Mouse (Mus musculus): ENCODE measurements around the gene Slain1. TPM values are rescaled to one million over a fixed set of nuclear protein-coding genes. Genes with fewer than 3 reads are reported as not detected.
"Not testable (repeated sequence)": the region's sequence is repeated elsewhere in the genome, so short reads cannot be mapped to it uniquely, and the experiment has no call there.

Slain1 gene
- polyA plus RNA-seq, 1 experiment from 2014 or later = 20.6 TPM

DNA sequence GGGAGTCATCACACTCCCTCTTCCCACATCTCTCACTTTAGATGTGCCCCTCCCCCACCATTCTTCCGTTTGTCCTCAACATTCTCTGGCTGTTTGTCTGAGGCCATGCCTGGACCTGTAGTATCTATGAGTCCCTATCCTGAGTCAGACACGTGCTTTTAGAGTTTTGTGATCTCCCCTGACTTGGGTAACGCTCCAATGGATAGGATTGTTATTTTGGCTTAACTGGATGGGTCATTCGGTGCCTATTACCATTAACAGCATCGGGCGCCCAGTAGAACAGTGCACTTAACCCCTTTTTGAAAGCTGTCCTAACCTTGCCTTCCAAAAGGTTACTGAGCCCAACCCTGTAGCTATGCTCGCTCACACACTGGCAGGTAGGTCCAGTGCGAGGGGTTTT lies 78.5 kb downstream of the Slain1 start:
- H3K27me3 ChIP-seq (replicated peaks; ENCODE audit: control insufficient read depth, insufficient read depth, low read length) = no peaks in the 10 kb centered on the region
- no peak overlapping the region for H3K4me2 ChIP-seq (ENCODE audit: low read length)
- H3K36me3 ChIP-seq (ENCODE audit: control insufficient read depth, insufficient read depth) = no peaks in the 10 kb centered on the region
- H3K4me3 ChIP-seq (replicated peaks; ENCODE audit: low read length) = no peak overlapping the region
- H3K9ac ChIP-seq (replicated peaks; ENCODE audit: low read depth, low read length) = no peak overlapping the region
- H3K9me3 ChIP-seq (ENCODE audit: control insufficient read depth, low read length) = no peaks in the 10 kb centered on the region
- peaks cover 7% of the 10 kb centered on the region; the same call in 1 of the 2 replicates for H3K4me1 ChIP-seq (replicated peaks; ENCODE audit: control insufficient read depth, insufficient read depth, low read length)
- no peak for ATAC-seq
- no peak overlapping the region for H3K27ac ChIP-seq (ENCODE audit: low read length)
- 91% methylated on average over 8 of the region's 8 CpGs for WGBS

GRCm38 (mm10) chr14:103728951-103729725 lies 79.1 kb downstream of the Slain1 start:
- Histone ChIP-seq H3K36me3 (ENCODE audit: control insufficient read depth, insufficient read depth) (no peaks in the 10 kb centered on the region), H3K9me3 (ENCODE audit: control insufficient read depth, low read length) (no peaks in the 10 kb centered on the region), H3K9ac (replicated peaks; ENCODE audit: low read depth, low read length) (no peak overlapping the region), H3K27ac (ENCODE audit: low read length) (no peak overlapping the region), H3K4me1 (replicated peaks; ENCODE audit: control insufficient read depth, insufficient read depth, low read length) (peaks cover 7% of the 10 kb centered on the region; the same call in 1 of the 2 replicates), H3K4me2 (ENCODE audit: low read length) (no peak overlapping the region), H3K27me3 (replicated peaks; ENCODE audit: control insufficient read depth, insufficient read depth, low read length) (no peaks in the 10 kb centered on the region), H3K4me3 (replicated peaks; ENCODE audit: low read length) (no peak overlapping the region)
- 81% methylated on average over 23 of the region's 23 CpGs for WGBS
- ATAC-seq = peak; percentile 24; the same call in 1 of the 2 replicates

GRCm38 (mm10) chr14:103729760-103730367 lies 79.8 kb downstream of the Slain1 start:
- Histone ChIP-seq H3K4me3 (replicated peaks; ENCODE audit: low read length) (no peak overlapping the region), H3K4me2 (ENCODE audit: low read length) (no peak overlapping the region), H3K4me1 (replicated peaks; ENCODE audit: control insufficient read depth, insufficient read depth, low read length) (peaks cover 7% of the 10 kb centered on the region; the same call in 1 of the 2 replicates), H3K27me3 (replicated peaks; ENCODE audit: control insufficient read depth, insufficient read depth, low read length) (no peaks in the 10 kb centered on the region), H3K36me3 (ENCODE audit: control insufficient read depth, insufficient read depth) (no peaks in the 10 kb centered on the region), H3K27ac (ENCODE audit: low read length) (no peak overlapping the region), H3K9ac (replicated peaks; ENCODE audit: low read depth, low read length) (no peak overlapping the region), H3K9me3 (ENCODE audit: control insufficient read depth, low read length) (no peaks in the 10 kb centered on the region)
- 28% methylated on average over 11 of the region's 11 CpGs for WGBS
- ATAC-seq = peak; percentile 80

- Histone ChIP-seq H3K4me2 (ENCODE audit: low read length) (no peak overlapping the region), H3K36me3 (ENCODE audit: control insufficient read depth, insufficient read depth) (no peaks in the 10 kb centered on the region), H3K27ac (ENCODE audit: low read length) (no peak overlapping the region), H3K4me1 (replicated peaks; ENCODE audit: control insufficient read depth, insufficient read depth, low read length) (peaks cover 7% of the 10 kb centered on the region; the same call in 1 of the 2 replicates), H3K9me3 (ENCODE audit: control insufficient read depth, low read length) (no peaks in the 10 kb centered on the region), H3K4me3 (replicated peaks; ENCODE audit: low read length) (no peak overlapping the region), H3K9ac (replicated peaks; ENCODE audit: low read depth, low read length) (no peak overlapping the region), H3K27me3 (replicated peaks; ENCODE audit: control insufficient read depth, insufficient read depth, low read length) (no peaks in the 10 kb centered on the region)
- ATAC-seq = no peak
- 65% methylated on average over 1 of the region's 1 CpGs for WGBS
These were observed 82.6 kb downstream of the Slain1 start for GRCm38 (mm10) chr14:103732626-103733025.

DNA sequence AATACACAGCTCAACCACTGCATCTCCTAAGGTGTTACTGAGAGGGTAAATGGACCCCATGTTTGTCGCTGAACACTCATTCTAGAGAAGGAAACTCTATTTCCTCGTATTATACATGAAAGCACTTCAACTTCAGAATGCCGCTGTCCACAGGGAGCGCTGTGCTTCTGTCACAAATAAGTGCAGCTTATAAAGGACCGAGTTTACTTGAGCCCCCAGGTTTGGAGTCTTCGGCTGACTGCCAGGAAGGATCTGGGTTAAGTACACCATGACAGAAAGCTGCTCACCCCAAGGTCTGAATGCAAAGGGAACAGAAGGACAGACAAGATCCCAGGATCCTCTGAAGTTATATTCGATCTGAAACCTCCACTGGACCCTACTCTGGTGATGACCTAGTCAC lies 91.2 kb downstream of the Slain1 start:
- Histone ChIP-seq H3K4me3 (replicated peaks; ENCODE audit: low read length) (no peak overlapping the region), H3K9me3 (ENCODE audit: control insufficient read depth, low read length) (no peaks in the 10 kb centered on the region), H3K9ac (replicated peaks; ENCODE audit: low read depth, low read length) (no peak overlapping the region), H3K36me3 (ENCODE audit: control insufficient read depth, insufficient read depth) (no peaks in the 10 kb centered on the region), H3K4me1 (replicated peaks; ENCODE audit: control insufficient read depth, insufficient read depth, low read length) (no peaks in the 10 kb centered on the region), H3K27me3 (replicated peaks; ENCODE audit: control insufficient read depth, insufficient read depth, low read length) (no peaks in the 10 kb centered on the region), H3K27ac (ENCODE audit: low read length) (no peak overlapping the region), H3K4me2 (ENCODE audit: low read length) (no peak overlapping the region)
- WGBS = 88% methylated on average over 7 of the region's 7 CpGs
- no peak for ATAC-seq

GRCm38 (mm10) chr14:103742150-103742549 lies 92.1 kb downstream of the Slain1 start:
- no peaks in the 10 kb centered on the region for H3K4me1 ChIP-seq (replicated peaks; ENCODE audit: control insufficient read depth, insufficient read depth, low read length)
- H3K9ac ChIP-seq (replicated peaks; ENCODE audit: low read depth, low read length) = no peak overlapping the region
- ATAC-seq = no peak
- no peak overlapping the region for H3K4me3 ChIP-seq (replicated peaks; ENCODE audit: low read length)
- no peaks in the 10 kb centered on the region for H3K9me3 ChIP-seq (ENCODE audit: control insufficient read depth, low read length)
- no peak overlapping the region for H3K27ac ChIP-seq (ENCODE audit: low read length)
- H3K4me2 ChIP-seq (ENCODE audit: low read length) = no peak overlapping the region
- no peaks in the 10 kb centered on the region for H3K36me3 ChIP-seq (ENCODE audit: control insufficient read depth, insufficient read depth)
- H3K27me3 ChIP-seq (replicated peaks; ENCODE audit: control insufficient read depth, insufficient read depth, low read length) = no peaks in the 10 kb centered on the region
- 84% methylated on average over 8 of the region's 8 CpGs for WGBS

DNA sequence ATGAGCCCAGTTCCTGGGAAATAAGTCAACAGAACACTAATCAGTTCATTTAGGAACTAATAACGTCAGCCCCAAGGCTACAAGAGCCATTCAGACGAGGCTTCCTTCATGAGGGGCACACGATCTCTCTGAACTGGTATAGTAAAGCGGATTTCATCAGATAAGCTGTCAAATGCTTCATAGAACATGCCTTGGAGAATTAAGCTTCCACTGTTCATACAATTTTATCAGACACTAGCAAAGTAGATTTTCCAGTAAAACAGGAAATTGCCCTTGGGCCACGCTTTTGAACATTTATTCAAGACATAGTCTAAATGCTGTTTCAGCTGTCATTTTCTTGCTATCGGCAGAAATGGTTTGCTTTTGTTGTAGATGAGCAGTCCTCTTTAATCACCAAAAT lies 97.3 kb downstream of the Slain1 start:
- Histone ChIP-seq H3K9me3 (ENCODE audit: control insufficient read depth, low read length) (no peaks in the 10 kb centered on the region), H3K27me3 (replicated peaks; ENCODE audit: control insufficient read depth, insufficient read depth, low read length) (no peaks in the 10 kb centered on the region), H3K4me2 (ENCODE audit: low read length) (no peak overlapping the region), H3K4me1 (replicated peaks; ENCODE audit: control insufficient read depth, insufficient read depth, low read length) (0 out of 2 replicates have a peak, but pooled peaks cover 2% of the 10 kb centered on the region), H3K27ac (ENCODE audit: low read length) (no peak overlapping the region), H3K9ac (replicated peaks; ENCODE audit: low read depth, low read length) (no peak overlapping the region), H3K36me3 (ENCODE audit: control insufficient read depth, insufficient read depth) (no peaks in the 10 kb centered on the region), H3K4me3 (replicated peaks; ENCODE audit: low read length) (no peak overlapping the region)
- ATAC-seq = no peak
- 59% methylated on average over 6 of the region's 6 CpGs for WGBS

DNA sequence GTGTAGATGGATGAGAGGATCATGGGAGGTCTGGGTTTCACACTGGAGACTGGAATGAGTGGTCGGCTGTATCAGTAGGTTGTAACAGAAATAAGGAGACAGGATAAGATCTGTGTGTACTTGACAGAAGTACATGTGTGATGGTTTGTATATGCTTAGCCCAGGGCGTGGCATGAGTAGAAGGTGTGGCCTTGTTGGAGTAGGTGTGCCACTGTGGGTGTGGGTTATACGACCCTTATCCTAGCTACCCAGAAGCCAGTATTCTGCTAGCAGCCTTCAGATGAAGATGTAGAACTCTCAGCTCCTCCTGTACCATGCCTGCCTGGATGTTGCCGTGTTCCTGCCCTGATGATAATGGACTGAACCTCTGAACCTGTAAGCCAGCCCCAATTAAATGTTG lies 100.6 kb downstream of the Slain1 start:
- whole genome bisulfite sequencing = 92% methylated on average over 4 of the region's 4 CpGs
- H3K9me3 ChIP-seq (ENCODE audit: control insufficient read depth, low read length); H3K9ac ChIP-seq (replicated peaks; ENCODE audit: low read depth, low read length); H3K4me2 ChIP-seq (ENCODE audit: low read length); H3K4me3 ChIP-seq (replicated peaks; ENCODE audit: low read length); H3K27me3 ChIP-seq (replicated peaks; ENCODE audit: control insufficient read depth, insufficient read depth, low read length); ATAC-seq; H3K4me1 ChIP-seq (replicated peaks; ENCODE audit: control insufficient read depth, insufficient read depth, low read length); H3K36me3 ChIP-seq (ENCODE audit: control insufficient read depth, insufficient read depth); H3K27ac ChIP-seq (ENCODE audit: low read length): not testable (repeated sequence)

GRCm38 (mm10) chr14:103751384-103751783 lies 101.4 kb downstream of the Slain1 start:
- no peak for ATAC-seq
- Histone ChIP-seq H3K27me3 (replicated peaks; ENCODE audit: control insufficient read depth, insufficient read depth, low read length) (no peaks in the 10 kb centered on the region), H3K27ac (ENCODE audit: low read length) (no peak overlapping the region)

More at GRCm38 (mm10) chr14:103751384-103751783, 101.4 kb downstream of the Slain1 start:
- H3K36me3 ChIP-seq (ENCODE audit: control insufficient read depth, insufficient read depth) = no peaks in the 10 kb centered on the region
- 0 out of 2 replicates have a peak, but pooled peaks cover 2% of the 10 kb centered on the region for H3K4me1 ChIP-seq (replicated peaks; ENCODE audit: control insufficient read depth, insufficient read depth, low read length)
- H3K4me2 ChIP-seq (ENCODE audit: low read length) = no peak overlapping the region
- H3K9me3 ChIP-seq (ENCODE audit: control insufficient read depth, low read length) = no peaks in the 10 kb centered on the region
- no peak overlapping the region for H3K9ac ChIP-seq (replicated peaks; ENCODE audit: low read depth, low read length)
- H3K4me3 ChIP-seq (replicated peaks; ENCODE audit: low read length) = no peak overlapping the region
